Mouse (Mus musculus) hindbrain, embryonic 12.5 days (tissue): ENCODE measurements around the gene Dus4l. TPM values are rescaled to one million over a fixed set of nuclear protein-coding genes. Genes with fewer than 3 reads are reported as not detected.
"Not testable (repeated sequence)": the region's sequence is repeated elsewhere in the genome, so short reads cannot be mapped to it uniquely, and the experiment has no call there.

Experiments used
- ATAC-seq: fragments of 200-750 bp; cut with Nextera tagmentation; 2 replicates; pipeline ENCODE4 v1.8.0; 2017; ENCODE audit warnings: moderate TSS enrichment; ENCODE audit not compliant: low FRiP score
- H3K27ac ChIP-seq: fragments of 300-500 bp; sonication (generic); 2 replicates; pipeline ENCODE4 v1.5.1; 2016; ENCODE audit warnings: mild to moderate bottlenecking
- H3K27me3 ChIP-seq: fragments of 300-500 bp; sonication (generic); 2 replicates; pipeline ENCODE4 v1.6.1; 2016; ENCODE audit warnings: mild to moderate bottlenecking
- H3K36me3 ChIP-seq: fragments of 300-500 bp; sonication (generic); 2 replicates; pipeline ENCODE4 v1.6.1; 2016; ENCODE audit warnings: mild to moderate bottlenecking
- H3K4me1 ChIP-seq: fragments of 300-500 bp; sonication (generic); 2 replicates; pipeline ENCODE4 v1.6.1; 2016
- H3K4me2 ChIP-seq: fragments of 300-500 bp; sonication (generic); replicated peaks from 2 replicates; pipeline ENCODE4 v1.6.1; 2016; ENCODE audit warnings: mild to moderate bottlenecking
- H3K4me3 ChIP-seq: fragments of 300-500 bp; sonication (generic); 2 replicates; pipeline ENCODE4 v1.5.1; 2016; ENCODE audit warnings: mild to moderate bottlenecking
- H3K9ac ChIP-seq: fragments of 300-500 bp; sonication (generic); 2 replicates; pipeline ENCODE4 v1.6.1; 2016; ENCODE audit warnings: mild to moderate bottlenecking, moderate library complexity
- H3K9me3 ChIP-seq: fragments of 300-500 bp; sonication (generic); replicated peaks from 2 replicates; pipeline ENCODE4 v1.6.1; 2016; ENCODE audit warnings: mild to moderate bottlenecking
- WGBS: fragments of 180-500 bp; shearing (Covaris S2); methylation state at CpG from one replicate; pipeline ENCODE4 v1.1.7; 2016; 5-methylcytosine and 5-hydroxymethylcytosine counted together
- polyA plus RNA-seq: library from polyadenylated mRNA; unstranded; fragments of >200 nt; fragmentation: Nextera tagmentation; extraction: Ambion mirVana; gene quantifications from 2 replicates; pipeline ENCODE4 v1.2.1, GENCODE M21; 2016

The Dus4l gene
- polyA plus RNA-seq, 1 experiment from 2014 or later, result 9.1 TPM

DNA sequence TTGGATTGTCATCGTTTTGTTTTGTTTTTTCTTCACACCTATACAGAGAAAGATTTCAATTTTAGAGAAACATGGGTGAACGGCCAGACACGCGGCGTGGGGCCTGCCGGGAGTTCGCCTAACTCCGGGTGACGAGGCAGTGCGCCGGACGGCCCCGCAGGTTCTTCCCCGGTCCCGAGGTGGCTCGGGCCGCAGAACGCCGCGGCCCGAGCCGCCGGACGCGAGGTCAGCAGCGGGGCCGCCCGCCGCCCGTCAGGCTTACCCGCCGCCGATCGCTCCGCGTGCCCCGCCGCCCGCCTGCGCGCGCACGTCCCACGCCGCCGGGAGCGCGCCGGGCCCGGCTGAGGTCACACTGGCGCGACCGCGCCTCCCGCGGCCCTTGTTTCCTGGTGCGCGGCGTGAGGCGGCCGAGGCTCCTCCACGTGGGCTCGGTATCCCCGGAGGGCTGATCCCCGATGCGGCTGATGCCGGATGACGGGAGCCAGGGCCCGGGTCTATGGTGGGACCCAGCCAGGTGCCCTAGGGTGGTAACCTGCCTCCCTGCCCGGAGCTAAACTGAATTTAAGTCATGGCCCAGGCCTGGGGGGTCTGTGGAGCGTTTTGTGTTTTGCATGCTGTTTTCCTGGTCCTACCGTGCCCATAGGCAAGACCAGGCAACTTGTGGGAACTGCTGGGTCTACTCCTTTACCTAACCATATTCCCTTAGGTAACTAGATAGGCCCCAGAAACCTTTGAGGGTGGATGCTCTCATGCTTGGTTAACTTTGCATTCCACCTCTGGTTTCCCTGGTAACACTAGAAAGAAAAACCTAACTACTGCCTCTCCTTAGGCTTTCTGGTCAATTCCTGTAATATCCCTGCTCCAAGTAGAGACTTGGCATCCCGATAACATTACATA, 20.0 kb downstream of the Dus4l start, which contains the start of gene Bcap29:
Bcap29 (minus strand) TSS at position 316 of the 897 bp plus-strand sequence.
- peak within 1 kb of the TSS; percentile 73 for H3K27ac ChIP-seq
- WGBS, result 3% methylated on average over 56 of the region's 73 CpGs
- no peaks in the 10 kb centered on the region for H3K36me3 ChIP-seq
- H3K27me3 ChIP-seq, result no peaks in the 10 kb centered on the region
- peak within 1 kb of the TSS; percentile 74 for H3K4me2 ChIP-seq
- H3K4me3 ChIP-seq, result peak within 1 kb of the TSS; percentile 60
- no peaks in the 10 kb centered on the region for H3K9me3 ChIP-seq
- H3K4me1 ChIP-seq, result peaks cover 3% of the 10 kb centered on the region; the same call in 1 of the 2 replicates
- ATAC-seq, result peak; percentile 91
- peak within 1 kb of the TSS; percentile 77 for H3K9ac ChIP-seq

DNA sequence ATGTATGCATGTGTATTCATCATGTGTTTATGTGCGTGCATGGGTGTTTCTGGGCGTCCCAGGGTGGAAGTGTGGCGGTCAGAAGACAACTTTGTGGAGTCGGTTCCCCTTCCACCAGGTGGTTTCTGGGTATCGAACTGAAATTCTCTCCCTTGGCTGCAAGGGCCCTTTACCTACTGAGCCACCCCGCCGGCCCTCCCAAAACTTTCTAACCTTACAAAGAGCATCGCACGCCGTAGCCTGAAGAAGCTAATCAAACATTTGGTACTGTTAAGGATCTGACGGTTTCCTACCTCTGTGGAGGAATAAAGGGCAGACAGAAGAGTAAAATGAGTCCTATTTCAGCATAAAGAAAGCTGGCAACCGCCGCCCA, 20.7 kb downstream of the Dus4l start:
- Histone ChIP-seq H3K4me3 (peak overlapping the region; percentile 60), H3K27me3 (no peaks in the 10 kb centered on the region), H3K27ac (peak overlapping the region; percentile 73; the same call in 1 of the 2 replicates), H3K4me1 (peaks cover 3% of the 10 kb centered on the region; the same call in 1 of the 2 replicates), H3K36me3 (no peaks in the 10 kb centered on the region), H3K9ac (peak overlapping the region; percentile 77), H3K4me2 (peak overlapping the region; percentile 74), H3K9me3 (no peaks in the 10 kb centered on the region)
- WGBS, result 11% methylated on average over 13 of the region's 13 CpGs
- no peak; the same call in 1 of the 2 replicates for ATAC-seq

DNA sequence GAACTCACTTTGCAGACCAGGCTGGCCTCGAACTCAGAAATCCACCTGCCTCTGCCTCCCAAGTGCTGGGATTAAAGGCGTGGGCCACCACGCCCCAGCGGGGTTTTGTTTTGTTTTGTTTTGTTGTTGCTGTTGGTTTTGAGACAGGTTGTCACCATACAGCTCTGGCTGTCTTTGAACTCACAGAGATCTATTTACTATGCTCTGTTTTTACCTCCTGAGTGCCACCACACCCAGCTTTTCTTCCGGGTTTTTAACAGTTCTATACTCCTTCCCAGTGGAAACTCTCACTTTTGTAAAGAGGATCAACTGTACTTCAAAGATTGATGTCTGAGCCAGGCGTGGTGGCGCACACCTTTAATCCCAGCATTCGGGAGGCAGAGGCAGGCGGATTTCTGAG, 26.2 kb downstream of the Dus4l start:
- not testable (repeated sequence) for H3K36me3 ChIP-seq, H3K27me3 ChIP-seq, H3K4me3 ChIP-seq, H3K9me3 ChIP-seq, H3K4me2 ChIP-seq, H3K27ac ChIP-seq, ATAC-seq, H3K4me1 ChIP-seq, H3K9ac ChIP-seq
- WGBS, result 91% methylated on average over 9 of the region's 9 CpGs

DNA sequence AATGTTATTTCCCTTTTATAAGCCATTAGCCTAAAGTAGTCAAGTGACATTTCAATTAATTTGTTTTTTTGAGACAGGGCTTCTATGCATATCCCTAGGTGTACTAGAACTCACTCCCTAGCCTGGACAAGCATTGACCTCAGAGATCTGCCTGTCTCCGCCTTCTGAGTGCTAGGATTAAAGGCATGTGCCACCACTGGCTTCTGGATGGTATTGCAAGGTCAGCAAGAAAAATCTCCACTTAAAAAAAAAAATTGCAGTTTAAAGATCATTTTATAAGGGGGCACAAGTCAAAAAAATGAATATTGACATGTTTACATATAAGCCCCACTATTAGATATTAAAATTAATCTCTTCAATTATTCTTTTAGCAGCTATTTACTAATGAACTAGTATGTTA, 29.6 kb downstream of the Dus4l start:
- 94% methylated on average over 1 of the region's 1 CpGs for WGBS
- no peak overlapping the region for H3K4me2 ChIP-seq
- H3K9ac ChIP-seq, result no peak overlapping the region
- H3K27me3 ChIP-seq, result no peaks in the 10 kb centered on the region
- ATAC-seq, result no peak
- no peak overlapping the region for H3K4me3 ChIP-seq
- H3K4me1 ChIP-seq, result no peaks in the 10 kb centered on the region
- no peak overlapping the region for H3K27ac ChIP-seq
- H3K36me3 ChIP-seq, result no peaks in the 10 kb centered on the region
- no peaks in the 10 kb centered on the region for H3K9me3 ChIP-seq

DNA sequence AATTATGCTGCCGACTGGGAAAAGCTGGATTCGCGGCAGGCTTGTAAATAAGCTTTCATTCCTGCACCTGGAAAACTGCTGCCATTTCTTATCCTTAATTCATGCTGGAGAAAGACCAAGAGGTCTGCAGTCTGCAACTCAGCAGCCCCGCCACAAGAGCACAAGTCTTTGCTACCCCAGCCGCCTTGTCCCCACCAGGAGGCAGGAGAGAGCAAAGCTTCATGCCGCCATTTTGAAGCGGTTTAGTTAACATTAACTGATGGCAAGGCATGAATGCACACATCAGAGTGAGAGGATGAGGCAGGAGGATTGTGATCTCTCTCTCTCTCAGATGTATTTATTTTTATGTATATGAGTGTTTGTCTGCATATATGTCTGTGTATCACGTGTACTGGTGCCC, 34.5 kb downstream of the Dus4l start:
- WGBS, result 89% methylated on average over 8 of the region's 8 CpGs
- Histone ChIP-seq H3K9ac (no peak overlapping the region), H3K4me2 (no peak overlapping the region), H3K36me3 (peaks cover 3% of the 10 kb centered on the region; the same call in 1 of the 2 replicates), H3K27me3 (no peaks in the 10 kb centered on the region), H3K4me3 (no peak overlapping the region), H3K27ac (no peak overlapping the region), H3K9me3 (no peaks in the 10 kb centered on the region), H3K4me1 (no peaks in the 10 kb centered on the region)
- no peak for ATAC-seq

DNA sequence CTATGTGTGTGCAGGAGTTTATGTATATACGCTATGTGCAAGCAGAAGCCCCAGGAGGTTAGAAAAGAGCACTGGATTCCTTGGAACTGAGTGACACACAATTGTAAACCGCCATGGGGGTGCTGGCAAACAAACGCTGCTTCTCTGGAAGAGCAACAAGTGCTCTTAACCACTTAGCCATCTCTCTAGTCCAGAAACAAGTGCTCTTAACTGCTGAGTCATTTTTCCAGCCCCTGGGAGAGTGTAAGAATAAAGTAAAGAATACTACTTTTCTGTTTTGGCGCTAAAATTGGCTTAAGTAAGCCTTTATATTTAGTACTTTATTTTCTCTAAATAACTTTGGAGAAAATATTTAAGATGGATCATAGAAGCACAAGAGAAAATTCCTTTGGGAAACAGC, 41.3 kb downstream of the Dus4l start:
- H3K27me3 ChIP-seq, result no peaks in the 10 kb centered on the region
- H3K36me3 ChIP-seq, result peaks cover 3% of the 10 kb centered on the region; the same call in 1 of the 2 replicates
- no peaks in the 10 kb centered on the region for H3K9me3 ChIP-seq
- no peak overlapping the region for H3K4me3 ChIP-seq
- 51% methylated on average over 4 of the region's 4 CpGs for WGBS
- no peak for ATAC-seq
- no peak overlapping the region for H3K9ac ChIP-seq
- H3K4me2 ChIP-seq, result no peak overlapping the region
- no peaks in the 10 kb centered on the region for H3K4me1 ChIP-seq
- H3K27ac ChIP-seq, result no peak overlapping the region

DNA sequence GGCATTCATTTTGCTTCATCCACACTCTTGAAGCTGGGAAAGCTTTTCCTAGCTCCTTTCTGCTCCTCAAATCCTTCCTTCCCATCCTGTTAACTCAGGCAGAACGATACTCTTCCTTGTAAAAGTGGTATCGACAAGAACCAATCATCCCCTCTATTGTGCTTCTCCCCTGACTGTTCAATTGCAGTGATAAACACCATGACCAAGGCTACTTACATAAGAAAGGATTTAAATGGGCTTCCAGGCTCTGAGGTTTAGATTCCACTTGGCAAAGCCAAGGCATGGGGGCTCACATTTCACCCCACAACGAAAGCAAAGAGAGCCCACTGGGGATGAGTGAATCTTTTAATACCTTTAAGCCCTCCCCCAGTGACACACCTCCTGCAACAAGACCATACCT, 46.5 kb downstream of the Dus4l start:
- Histone ChIP-seq H3K9me3 (no peaks in the 10 kb centered on the region), H3K27ac (no peak overlapping the region), H3K4me1 (no peaks in the 10 kb centered on the region), H3K36me3 (no peaks in the 10 kb centered on the region), H3K4me2 (no peak overlapping the region), H3K9ac (no peak overlapping the region), H3K27me3 (no peaks in the 10 kb centered on the region), H3K4me3 (no peak overlapping the region)
- no peak for ATAC-seq
- WGBS, result 18% methylated on average over 3 of the region's 3 CpGs

DNA sequence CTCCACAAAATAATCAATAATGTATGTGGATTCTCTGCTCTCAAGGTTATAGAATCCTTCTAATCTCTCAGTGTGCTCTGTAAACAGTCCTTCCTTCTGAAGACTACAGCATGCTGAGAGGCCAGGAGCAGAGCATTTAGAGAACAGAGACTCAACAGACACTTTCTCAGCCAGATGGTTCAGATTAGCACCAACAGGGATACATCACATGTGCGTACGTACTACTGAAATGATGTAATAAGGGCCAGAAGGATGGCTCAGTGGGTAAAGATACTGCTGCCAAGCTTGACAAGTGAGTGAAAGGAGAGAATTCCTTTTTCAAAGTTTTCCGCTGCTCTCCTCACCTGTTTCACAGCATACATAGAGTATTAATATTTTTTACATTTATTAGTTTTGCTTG, 49.7 kb downstream of the Dus4l start:
- Histone ChIP-seq H3K4me2 (no peak overlapping the region), H3K9me3 (no peaks in the 10 kb centered on the region), H3K27me3 (no peaks in the 10 kb centered on the region), H3K4me1 (no peaks in the 10 kb centered on the region), H3K36me3 (no peaks in the 10 kb centered on the region), H3K27ac (no peak overlapping the region), H3K9ac (no peak overlapping the region), H3K4me3 (no peak overlapping the region)
- ATAC-seq, result no peak
- 69% methylated on average over 3 of the region's 3 CpGs for WGBS

DNA sequence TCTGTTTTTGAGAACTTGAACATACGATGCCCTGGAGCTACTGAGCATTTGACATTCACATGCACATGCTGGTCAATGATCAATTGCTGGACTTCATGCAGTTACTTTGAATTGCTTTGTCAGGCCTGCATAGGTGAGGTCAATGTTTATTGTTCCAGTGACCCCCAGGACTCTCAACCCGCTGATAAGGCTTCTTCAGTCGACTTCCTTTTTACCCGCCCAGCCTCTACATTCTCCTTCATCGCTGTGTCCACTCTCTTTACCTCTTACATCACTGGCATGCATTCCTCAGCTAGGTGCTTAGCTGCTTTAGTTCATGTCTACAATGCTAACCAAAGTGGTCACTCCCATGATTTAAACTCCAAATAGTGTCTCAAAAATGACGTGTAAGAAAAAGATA, 51.0 kb downstream of the Dus4l start:
- Histone ChIP-seq H3K9me3 (no peaks in the 10 kb centered on the region), H3K4me1 (no peaks in the 10 kb centered on the region), H3K4me3 (no peak overlapping the region), H3K27me3 (no peaks in the 10 kb centered on the region), H3K36me3 (no peaks in the 10 kb centered on the region), H3K9ac (no peak overlapping the region), H3K4me2 (no peak overlapping the region), H3K27ac (no peak overlapping the region)
- 71% methylated on average over 6 of the region's 6 CpGs for WGBS
- no peak for ATAC-seq

DNA sequence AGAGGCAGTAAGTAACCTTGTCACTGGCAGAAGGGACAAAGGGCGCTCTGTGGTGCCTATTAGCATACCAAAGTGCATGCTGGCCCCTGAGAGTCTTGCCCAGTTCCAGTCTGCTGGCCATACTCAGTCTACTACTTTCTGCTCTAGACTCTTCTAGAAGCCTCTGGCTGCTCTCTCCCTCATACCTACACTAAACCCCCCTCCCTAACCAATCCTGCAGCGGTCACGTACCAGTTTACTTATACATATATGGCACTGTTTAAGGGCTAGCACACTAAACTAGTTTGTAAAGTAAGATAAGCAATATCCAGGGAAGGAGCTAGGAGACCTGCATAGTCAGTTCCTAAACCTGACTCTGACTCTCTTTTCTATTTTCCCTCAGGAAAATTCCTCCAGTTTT, 60.3 kb downstream of the Dus4l start:
- Histone ChIP-seq H3K9ac (no peak overlapping the region), H3K27me3 (no peaks in the 10 kb centered on the region), H3K36me3 (no peaks in the 10 kb centered on the region), H3K4me2 (no peak overlapping the region), H3K4me1 (no peaks in the 10 kb centered on the region), H3K9me3 (no peaks in the 10 kb centered on the region), H3K27ac (no peak overlapping the region), H3K4me3 (no peak overlapping the region)
- WGBS, result 66% methylated on average over 3 of the region's 3 CpGs
- no peak for ATAC-seq

DNA sequence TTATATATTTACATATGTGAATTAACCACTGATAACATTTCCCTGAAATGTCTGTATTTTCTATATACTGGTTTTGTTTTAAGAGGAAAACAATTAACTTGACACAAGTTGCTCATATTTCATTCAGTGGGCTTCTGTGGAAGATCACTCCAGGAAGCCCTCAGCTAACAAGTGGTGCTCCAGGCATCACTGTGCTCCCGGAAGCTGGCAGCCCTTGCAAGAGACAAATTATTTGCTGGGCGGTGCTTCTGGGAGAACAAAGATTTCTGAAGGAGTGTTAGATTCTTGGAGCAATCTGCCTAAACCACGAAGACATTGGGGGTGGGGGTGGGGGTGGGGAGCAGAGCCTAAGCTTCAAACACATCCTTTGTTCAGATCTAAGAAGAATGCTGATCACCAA, 62.6 kb downstream of the Dus4l start:
- WGBS, result 37% methylated on average over 3 of the region's 3 CpGs
- Histone ChIP-seq H3K36me3 (no peaks in the 10 kb centered on the region), H3K4me1 (no peaks in the 10 kb centered on the region), H3K4me2 (no peak overlapping the region), H3K27ac (no peak overlapping the region), H3K9ac (no peak overlapping the region), H3K9me3 (no peaks in the 10 kb centered on the region), H3K4me3 (no peak overlapping the region), H3K27me3 (no peaks in the 10 kb centered on the region)
- ATAC-seq, result no peak
